Mouse (Mus musculus) E14TG2a.4 (cell line): ENCODE data around the gene Calm1.

Source experiments
- CTCF ChIP-seq: conservative IDR thresholded peaks from 2 replicates; pipeline ENCODE4 v1.5.1; 2014; ENCODE audit warnings: low read length
- NANOG ChIP-seq: IDR thresholded peaks from 2 replicates; pipeline ENCODE4 v1.6.1; 2014; ENCODE audit warnings: borderline replicate concordance, low read length, mixed read lengths
- POU5F1 ChIP-seq: IDR thresholded peaks from 2 replicates; pipeline ENCODE4 v1.6.1; 2014; ENCODE audit warnings: low read length, borderline replicate concordance

- TF ChIP-seq CTCF (no peak), POU5F1 (no peak), NANOG (no peak)
Observed at GRCm38 (mm10) chr12:100210973-100211372, 11.7 kb downstream of the Calm1 start.
